Mouse (Mus musculus): ENCODE measurements around the gene Tas2r131.
"Not testable (repeated sequence)": the region's sequence is repeated elsewhere in the genome, so short reads cannot be mapped to it uniquely, and the experiment has no call there.

Tas2r131 gene

DNA sequence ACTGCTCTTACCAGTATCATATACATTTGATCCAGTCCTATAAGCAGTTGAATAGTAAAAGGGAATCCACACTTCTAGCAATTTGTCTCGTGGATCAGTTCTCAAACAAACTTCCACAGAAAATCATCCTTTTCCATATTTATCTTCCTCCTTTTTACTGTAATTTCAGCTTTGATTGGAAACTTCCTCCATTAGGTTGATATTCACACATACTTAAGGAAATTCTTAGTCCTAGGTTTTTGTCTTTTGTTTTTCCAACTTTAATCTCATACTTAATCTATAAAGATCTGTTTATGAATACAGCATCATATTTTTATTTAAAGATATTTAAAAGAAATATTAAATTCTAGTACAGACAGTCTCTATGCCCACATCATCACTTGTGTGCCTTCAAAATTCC is at the start of gene Tas2r131:
Gene Tas2r131 (minus strand): TSS at position 101 of the 400 bp plus-strand sequence.
- no peak for DNase-seq

DNA sequence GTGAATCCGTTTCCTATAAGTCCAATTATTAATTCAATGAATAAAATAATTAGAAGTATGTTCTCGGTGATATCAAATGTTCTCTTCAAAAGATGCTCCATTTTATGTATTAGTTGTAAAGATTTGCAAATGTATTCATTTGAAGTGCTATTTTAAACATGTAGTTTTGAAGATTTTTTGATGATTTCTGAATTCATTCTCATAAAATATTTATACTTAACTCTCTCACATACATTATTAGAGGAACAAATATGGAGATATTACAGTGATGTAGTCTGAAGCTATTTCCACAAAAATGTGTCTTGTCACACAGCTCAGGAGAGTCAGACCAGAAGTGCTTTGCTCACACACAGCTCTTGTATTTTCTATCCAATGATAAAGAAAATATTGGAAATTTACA is 23.1 kb upstream of the Tas2r131 start, which contains the start of gene Tas2r109:
Gene Tas2r109 (minus strand): TSS at position 101 of the 400 bp plus-strand sequence.
- DNase-seq, result no peak

DNA sequence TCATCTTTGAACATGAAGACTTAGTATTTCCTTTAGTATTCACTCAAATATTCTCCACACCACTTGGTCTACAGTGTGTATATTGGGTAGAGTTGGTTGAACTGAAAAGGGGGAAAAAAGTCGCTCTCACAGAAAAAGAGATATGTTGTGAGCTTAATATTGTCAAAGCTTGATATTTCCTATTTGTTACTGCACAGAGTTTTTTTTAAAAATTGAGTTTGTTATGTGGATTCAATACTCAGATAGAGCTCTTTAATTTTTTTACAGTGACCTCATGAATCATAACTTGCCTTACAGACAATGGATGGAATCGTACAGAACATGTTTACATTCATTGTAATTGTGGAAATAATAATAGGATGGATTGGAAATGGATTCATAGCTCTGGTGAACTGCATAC is 6.9 kb downstream of the Tas2r131 start, which contains the start of gene Tas2r129:
Gene Tas2r129 (plus strand): TSS at position 301 of the 400 bp plus-strand sequence.
- DNase-seq, result no peak

DNA sequence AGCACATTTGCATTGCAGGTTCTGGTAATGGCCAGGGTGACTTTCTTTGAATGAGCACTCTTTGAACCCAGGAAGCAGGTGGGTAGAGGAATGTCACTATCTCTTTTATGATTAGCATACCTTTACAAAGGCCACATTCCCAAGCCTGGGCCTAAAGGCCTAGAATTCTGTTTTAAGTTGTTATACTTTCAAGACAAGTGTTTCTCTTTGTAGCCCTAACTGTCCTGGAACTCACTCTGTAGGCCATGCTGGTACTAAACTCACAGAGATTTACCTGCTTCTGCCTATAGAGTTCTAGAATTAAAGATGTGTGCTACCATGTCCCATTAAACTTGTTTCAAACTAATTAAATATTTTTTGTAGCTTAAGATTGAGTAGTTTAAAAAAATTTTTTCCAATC is 16.3 kb downstream of the Tas2r131 start:
- DNase-seq, result not testable (repeated sequence)

DNA sequence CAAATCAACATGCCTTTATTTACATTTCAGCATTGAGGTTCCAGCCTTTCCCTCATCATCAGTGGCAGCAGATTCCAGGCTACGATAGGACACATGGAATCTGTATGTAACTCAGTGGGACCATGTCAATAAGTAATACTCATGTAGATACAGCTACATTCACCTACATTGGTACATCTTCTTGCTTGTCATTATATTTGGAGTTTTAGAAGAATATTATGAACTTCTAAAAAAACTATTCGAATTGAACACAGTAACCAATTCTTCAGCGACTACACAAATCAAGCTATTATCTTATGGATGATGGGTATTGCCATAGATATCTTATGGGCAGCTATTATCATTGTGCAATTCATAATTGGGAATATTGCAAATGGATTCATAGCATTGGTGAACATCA is 48.4 kb downstream of the Tas2r131 start, which contains the start of gene Tas2r125:
Gene Tas2r125 (plus strand): TSS at position 301 of the 400 bp plus-strand sequence.
- DNase-seq, result no peak
